Mouse (Mus musculus) embryo, embryonic 10 days (tissue): ENCODE results near the gene Zfp493.
"Not testable (repeated sequence)": the region's sequence is repeated elsewhere in the genome, so short reads cannot be mapped to it uniquely, and the experiment has no call there.

Source experiments
- DNase-seq: peaks from one replicate; pipeline ENCODE4 v3.0.0-alpha.2; 2015; ENCODE audit warnings: low spot score

Gene Zfp493

DNA sequence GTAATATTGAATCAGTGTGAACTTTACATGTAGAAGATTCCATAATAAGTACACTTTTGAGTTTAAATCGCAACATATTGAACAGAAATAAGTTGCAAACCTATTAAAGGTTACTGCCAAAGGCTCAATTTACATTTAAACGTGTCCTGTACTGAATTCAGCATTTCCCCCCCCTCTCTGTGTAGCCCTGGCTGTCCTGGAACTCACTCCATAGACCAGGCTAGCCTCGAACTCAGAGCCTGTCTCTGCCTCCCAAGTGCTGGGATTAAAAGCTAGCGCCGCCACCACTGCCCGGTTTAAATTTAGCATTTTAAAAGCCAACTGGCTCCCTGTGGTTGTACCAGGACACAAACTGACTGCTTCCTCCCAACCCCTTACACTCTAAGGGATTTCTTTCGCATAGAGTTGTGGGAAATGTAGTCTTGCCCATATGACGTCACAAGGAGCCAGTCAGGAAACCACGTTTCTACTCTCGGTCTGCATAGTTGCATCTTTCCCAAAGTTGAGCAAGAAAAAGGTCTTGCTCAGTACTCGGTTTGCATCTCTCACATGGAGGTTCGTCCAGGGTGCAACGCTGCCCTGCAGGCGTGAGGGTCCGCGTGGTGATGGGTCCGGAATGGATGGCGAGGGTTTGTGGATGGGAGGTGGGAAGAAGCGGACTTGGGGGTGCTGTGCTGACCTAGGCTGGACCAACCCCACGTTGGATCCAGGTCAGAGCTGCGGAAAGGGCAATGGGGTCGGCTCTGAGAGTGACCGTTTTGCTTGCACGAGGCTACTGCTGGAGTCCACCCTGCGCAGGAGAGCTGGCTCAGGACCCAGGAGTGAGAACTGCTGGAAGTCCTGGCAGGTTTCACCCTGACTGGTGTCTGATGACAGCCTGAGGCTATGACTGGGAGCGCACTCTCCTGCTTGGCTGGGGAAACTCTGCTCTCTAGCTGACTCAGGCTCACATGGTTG, at the start of gene Zfp493:
Gene Zfp493 (plus strand): TSS at position 429 of the 957 bp plus-strand sequence.
- DNase-seq = peak; percentile 91

DNA sequence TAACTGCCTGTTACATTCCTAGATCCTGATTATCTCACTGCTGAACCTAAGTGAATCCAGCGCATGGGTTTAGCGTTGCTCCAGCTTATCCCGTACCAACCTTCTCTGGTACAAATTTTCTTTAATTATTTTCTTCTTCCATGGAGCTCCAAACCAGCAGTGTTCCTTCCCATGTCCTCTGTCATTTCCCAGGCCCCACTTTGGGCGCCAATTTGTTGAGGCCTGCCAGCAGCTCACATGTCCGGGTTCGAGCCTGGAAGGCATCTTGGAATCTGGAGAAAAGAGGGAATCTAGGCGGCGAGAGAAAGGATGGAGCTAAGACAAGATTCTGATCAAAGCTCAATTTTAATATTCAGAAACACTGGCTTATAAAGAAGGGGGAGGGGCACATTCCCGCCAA, 45.1 kb upstream of the Zfp493 start:
- not testable (repeated sequence) for DNase-seq

DNA sequence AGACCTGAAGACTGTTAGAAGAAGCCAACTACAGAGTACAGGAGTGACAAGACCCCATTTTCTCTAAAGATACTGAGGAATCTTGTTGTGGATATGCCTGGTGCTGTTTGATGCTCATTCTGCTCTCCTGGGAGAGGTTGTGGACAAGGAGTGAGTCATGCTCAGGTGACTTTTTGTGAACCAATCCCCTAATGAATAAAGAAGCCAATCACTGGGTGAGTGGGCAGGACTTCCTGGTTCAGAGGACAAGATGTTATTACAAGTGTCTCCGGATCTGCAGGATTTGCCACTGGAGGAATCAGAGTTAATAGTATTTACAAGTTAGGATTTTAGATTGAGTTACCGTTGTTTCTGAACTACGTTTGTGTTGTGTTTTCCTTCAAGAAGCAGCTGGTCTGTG, 36.6 kb upstream of the Zfp493 start:
- no peak for DNase-seq

DNA sequence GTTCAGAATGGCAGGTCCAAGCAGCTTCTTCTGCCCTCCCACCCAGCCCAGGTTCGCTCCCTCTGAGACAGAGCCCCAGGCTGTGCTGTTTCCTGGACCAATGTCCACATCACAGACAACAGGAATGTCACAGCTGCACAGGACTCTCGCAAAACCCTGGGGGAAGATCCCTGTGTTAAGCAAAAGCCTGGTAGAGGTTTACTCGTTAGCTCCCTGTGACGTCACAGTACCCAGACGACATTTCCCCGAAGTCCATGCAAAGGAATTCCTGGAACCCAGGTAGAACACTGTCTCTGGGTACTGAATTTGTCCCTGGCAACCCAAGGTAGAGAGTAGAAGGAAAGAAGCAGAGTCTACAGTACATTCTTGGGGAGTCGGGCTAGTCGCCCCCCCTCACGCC, 35.6 kb upstream of the Zfp493 start:
- DNase-seq = no peak

DNA sequence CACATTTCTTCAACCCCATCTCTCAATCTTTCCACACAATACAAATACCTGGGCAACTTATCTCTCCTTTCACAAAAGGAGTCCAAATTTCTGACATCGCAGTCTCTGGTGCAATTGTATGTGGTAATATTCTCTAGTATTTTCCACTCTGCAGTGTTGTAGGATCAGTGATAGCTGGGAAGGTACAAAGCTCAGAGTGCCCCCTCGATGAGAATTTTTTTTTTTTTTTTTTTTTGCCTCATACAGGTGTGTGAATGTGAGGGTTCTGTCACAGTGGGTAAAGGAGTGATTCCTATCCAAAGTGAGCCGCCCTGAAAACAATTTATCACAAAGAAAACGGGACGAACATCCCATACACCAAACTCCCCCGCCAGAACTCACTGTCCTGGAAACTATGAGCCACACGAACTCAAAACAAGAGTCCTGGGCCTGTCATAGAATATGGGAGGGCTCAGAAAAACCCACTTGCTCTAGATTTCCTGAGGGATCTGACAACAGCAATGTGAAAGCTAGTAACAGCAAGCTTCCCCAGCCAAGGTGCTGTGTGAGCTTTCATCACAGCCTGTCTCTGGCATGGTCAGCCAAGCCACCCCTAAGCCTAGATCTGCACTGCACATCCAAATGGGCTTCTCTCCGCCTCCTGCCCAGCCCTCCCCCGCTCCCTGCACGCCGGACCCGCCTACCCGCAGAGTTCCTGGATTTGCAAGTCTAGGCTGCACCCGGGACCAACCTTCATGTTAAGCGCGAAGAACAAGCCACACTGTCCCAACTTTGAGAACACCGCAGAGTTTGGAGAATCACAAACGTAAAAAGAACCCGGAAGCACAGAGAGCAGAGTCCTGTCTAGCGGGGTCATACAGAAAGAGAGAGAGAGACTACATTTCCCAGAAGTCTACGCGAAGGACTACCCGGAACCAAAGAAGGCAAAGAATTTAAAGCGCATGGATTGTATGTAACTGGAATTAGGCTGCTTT, 24.9 kb upstream of the Zfp493 start, which contains the start of gene Zfp85:
Gene Zfp85 (minus strand): TSS at position 896 of the 974 bp plus-strand sequence.
- peak; percentile 81 for DNase-seq

DNA sequence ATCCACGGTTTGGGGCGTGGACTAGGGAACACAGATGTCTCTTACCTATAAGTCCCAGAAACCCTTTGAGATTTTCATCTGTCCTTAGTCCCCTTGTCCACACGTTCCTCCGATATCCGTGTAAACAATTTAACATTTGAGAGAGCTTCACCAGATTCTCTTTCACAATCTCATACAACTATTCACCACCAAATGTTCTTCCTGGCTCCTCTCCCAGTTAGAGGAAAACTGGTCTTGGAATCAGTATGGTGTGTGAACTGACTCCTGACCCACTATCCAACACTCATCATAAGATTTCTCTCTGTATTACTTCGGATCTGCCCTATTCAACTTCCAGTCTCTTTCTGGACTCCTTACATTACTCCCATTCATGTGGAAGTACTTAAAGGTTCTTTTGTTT, 23.7 kb upstream of the Zfp493 start:
- no peak for DNase-seq

DNA sequence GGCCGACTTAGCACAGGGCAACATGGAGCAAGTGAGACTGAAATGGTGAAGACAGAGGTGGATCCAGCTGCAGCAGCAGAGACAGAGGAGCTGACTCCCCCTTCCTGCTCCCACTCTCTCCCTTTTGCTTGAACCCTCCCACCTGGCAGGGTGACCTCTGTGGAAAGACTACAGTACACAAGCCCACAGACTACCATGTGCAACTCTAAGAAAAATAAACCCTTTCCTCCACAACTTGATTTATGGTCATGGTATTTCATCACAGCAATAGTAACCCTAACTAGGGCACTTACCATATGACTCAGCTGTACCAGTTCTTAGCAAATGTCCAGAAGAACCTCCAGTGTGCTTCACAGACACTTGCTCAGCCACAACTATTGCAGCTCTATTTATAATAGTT, 19.5 kb upstream of the Zfp493 start:
- DNase-seq = no peak

DNA sequence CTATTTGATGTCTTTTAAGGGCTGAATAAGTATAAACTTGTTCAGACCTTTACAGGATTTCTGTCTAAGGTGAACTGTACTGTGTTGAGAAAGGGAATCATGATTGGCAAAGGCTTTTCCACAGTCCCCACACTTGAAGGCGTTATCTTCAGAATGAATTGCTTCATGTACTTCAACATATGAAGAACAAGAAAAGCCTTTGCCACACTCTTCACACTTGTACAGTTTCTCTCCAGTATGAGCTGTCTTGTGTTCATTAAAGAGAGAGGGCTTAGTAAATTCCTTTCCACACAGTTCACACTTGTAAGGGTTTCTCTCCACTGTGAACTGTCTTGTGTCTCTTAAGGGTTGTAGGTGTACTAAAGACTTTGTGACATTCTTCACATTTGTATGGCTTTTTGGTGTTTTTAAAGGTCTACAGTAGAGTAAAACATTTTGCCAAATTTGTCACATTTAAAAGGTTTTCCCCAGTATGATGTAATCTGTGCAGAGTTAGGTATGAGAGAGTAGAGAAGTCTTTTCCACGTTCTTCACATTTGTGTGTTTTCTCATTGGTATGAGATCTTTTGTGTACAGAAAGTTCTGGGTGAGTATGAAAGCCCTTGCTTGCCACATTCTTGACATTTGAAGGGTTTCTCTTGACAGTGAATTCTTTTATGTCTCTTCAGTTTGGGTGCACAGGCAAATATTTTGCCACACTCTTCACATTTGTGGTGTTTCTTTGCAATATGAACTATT, 16.3 kb upstream of the Zfp493 start:
- no peak for DNase-seq

DNA sequence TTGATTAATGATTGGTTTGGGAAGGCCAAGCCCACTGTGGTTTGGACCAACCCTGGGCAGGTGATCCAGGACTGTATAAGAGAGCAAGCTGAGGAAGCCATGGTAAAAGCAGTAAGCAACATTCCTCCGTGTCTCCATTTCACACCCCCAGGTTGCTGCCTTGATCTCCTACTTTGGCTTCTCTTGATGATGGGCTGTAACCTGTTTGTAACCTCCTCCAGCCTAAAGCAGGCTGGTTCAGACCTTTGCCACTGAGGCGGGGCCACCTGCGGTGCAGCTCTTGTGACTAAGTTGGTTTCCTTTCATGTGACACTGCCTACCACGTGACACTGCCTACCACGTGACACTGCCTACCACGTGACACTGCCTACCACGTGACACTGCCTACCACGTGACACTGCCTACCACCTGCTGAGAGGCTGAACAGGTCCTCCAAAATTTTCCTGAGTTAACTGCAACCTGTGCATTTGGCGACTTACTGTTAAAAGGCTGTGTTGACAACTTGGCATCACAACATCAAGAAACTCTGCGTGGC, 12.5 kb downstream of the Zfp493 start:
- DNase-seq = no peak

DNA sequence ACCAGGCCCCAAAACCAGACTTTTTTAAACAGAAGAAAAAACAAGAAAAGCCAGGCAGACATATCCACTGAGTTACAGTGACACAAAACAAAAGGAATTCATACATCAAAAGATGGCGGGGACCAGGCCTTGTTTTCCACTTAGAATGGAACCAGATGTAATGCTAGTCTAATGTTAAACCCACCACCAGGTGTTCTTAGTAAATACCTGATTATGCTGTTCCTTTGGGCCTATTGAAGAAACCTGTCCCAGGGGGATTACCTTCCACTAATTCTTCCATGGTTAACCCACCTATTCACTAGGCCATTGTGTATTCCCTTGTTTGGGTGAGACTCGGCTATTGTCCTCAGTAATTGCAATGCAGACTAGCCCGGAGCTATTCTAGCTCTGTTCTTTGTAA, 19.1 kb downstream of the Zfp493 start:
- no peak for DNase-seq

DNA sequence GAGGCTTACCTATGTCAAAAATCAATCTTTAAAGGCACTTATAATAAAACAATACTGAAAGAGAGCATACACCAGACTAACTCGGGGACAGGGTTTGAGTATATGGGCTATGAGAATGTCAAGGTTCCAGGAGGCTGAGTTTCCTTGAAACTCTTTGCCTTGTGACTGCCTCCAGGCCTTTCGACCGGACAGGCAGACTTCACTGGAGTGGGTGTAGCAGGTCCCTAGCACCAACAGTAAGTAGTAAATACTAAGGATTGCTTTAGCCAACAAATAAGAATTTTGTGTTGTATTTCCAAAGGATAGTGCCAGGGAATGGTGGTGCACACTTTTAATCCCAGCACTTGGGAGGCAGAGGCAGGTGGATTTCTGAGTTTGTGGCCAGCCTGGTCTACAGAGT, 19.7 kb downstream of the Zfp493 start:
- not testable (repeated sequence) for DNase-seq

DNA sequence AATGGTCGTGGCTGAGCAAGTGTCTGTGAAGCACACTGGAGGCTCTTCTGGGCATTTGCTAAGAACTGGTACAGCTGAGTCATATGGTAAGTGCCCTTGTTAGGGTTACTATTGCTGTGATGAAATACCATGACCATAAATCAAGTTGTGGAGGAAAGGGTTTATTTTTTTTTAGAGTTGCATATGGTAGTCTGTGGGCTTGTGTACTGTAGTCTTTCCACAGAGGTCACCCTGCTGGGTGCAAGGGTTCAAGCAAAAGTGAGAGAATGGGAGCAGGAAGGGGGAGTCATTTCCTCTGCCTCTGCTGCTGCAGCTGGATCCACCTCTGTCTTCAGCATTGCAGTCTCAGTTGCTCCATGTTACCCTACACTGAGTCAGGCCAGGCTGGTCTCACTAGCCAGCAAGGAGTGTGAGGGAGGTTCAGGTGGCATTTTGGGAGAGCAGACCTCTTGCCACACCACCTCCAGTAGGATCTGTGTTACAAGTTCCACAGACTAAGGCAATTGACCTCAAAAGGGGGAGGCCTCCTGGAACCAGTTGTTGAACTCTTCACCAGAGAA, 32.2 kb downstream of the Zfp493 start:
- DNase-seq = no peak

DNA sequence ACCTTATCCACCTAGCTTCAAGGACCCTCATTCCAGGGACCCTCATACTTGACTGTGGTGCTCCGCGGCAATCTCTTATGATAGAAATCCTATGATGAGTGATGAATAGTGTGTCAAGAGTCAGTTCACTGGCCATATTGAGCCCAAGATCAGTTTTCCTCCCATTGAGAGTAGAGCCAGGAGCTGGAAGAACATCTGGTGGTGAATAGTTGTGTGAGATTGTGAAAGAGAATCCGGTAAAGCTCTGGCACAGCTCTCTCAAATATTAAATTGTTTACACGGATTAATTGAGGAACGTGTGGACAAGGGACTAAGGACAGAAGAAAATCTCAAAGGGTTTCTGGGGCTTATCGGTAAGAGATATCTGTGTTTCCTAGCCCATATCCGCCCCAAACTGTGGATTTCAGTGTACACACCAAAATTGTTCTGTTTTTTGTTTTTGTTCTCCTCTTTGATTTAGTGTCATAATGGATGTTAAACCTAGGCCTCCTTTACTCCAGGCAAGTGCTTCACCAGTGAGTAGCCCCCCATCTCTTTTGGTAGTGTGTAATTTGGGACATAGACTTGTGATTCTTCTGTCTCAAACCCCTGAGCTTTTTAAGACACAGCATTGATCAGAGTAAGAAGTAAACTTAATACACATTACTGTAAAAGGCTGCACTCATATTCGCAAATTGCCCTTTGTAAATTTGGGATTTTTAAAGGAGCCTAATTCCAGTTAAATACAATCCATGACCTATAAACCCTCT, 33.6 kb downstream of the Zfp493 start:
- no peak for DNase-seq

DNA sequence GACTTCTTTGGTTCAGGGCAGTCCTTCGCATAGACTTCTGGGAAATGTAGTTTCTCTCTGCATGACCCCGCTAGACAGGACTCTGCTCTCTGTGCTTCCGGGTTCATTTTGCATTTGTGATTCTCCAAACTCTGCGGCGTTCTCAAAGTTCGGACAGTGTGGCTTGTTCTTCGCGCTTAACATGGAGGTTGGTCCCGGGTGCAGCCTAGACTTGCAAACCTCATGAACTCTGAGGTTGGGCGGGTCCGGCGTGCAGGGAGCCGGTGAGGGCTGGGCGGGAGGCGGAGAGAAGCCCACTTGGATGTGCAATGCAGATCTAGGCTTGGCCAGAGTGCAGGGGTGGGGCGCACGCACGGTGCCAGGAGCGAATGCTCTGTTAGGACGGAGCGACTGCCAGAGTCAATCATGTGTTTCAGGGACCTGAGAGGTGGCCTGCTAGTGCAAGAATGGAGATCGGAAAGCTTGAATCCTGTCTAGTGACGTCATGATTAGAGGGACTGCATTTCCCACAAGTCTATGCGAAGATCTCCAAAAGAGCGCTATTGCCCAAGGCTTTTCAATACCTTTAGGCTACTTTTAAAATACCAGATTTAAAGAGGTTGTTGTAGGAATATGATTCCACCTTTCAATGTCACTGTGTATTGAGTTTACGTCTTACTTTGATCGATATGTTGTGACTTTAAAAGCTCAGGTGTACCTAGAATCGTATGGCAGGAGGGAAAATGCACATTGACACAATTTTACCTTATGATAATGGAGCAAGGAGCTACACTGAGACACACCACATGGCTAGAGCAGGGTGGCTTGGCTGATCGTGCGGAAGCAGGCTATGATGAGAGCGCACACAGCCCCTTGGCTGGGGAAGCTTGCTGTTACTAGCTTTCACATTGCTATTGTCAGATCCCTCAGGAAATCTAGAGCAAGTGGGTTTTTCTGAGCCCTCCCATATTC, 34.5 kb downstream of the Zfp493 start, which contains the start of gene Zfp273:
Gene Zfp273 (plus strand): TSS at position 31 of the 951 bp plus-strand sequence.
- peak; percentile 88 for DNase-seq

DNA sequence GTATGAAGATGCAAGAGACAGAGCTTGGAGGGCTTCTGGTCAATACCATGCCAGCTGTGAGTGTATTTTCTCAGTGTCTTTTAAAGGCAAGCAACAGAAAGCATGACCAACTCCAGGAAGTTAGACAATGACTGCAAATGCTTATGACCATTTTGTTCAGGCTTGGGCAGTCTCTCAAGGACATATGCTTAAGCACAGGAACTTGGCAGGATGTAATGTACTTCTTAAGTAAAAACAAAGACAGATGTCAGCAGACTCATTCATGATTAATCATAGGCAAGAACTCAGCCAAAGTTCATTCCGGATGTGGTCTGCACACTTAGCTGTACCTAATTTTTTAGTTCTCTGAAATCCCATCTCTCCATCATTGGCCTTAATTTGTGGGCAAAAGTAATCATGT, 39.1 kb downstream of the Zfp493 start:
- no peak for DNase-seq

DNA sequence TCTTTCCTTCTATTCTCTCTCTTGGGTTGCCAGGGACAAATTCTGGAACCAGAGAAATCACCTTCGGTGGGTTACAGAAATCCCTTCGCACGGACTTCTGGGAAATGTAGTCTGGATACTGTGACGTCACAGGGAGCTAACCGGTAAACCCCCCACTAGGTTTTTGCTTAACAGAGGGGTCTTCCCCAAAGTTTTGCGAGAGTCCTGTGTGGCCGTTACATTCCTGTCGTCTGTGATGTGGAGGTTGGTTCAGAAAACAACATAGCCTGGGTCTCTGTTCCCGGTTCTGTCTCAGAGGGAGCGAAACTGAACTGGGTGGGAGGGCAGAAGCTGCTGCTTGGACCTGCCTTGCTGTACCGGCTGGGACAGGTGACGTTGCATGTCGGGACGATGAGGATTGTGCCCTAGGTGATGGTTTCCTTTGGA, 51.4 kb downstream of the Zfp493 start, which contains the start of gene Gm10037:
Gene Gm10037 (plus strand): TSS at position 196 of the 426 bp plus-strand sequence.
- peak; percentile 80 for DNase-seq

DNA sequence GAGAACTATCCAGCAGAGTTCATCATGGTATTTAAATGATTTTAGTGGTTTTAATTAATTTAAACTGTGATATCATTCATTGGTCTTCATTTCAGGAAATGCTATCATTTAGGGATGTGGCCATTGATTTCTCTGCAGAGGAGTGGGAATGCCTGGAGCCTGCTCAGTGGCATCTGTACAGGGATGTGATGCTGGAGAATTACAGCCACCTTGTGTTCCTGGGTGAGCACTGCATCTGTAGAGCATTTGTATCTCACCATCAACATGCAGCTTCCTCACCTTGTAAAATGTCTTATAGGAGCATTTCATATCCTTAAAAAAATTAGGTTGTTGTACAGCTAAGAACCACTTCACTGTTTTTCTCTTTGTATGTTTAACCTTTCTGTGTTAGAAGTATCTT, 53.6 kb downstream of the Zfp493 start:
- not testable (repeated sequence) for DNase-seq
